Mouse (Mus musculus): ENCODE measurements around the gene Gm49368.
"Not testable (repeated sequence)": the region's sequence is repeated elsewhere in the genome, so short reads cannot be mapped to it uniquely, and the experiment has no call there.

Gene Gm49368

GRCm38 (mm10) chr7:128128741-128129720, 66.5 kb downstream of the Gm49368 start, which contains the start of gene Itgax:
Gene Itgax (plus strand): TSS chr7:128129547.
- DNase-seq (ENCODE audit: low spot score in 2 of 2), result no peak

DNA sequence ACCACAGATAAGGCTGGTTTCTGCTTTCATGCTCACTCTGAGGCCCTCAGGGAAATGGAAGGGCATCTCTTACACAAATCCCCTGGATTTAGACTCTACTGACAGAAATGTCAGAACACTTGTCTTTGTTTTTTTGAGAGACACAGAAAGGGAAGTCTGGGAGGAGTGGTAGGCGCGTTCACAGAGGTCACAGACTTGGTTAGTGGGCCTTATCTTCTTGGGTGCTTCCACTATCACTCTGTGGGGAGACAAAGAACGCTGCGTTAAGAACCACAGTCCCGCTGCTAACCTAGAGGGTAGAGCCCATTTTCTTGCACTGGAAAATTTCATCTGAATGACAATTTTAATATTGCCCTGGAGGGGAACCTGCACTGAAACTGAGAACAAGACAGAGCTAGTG, 69.7 kb downstream of the Gm49368 start:
- DNase-seq (ENCODE audit: low spot score in 2 of 2), result no peak

DNA sequence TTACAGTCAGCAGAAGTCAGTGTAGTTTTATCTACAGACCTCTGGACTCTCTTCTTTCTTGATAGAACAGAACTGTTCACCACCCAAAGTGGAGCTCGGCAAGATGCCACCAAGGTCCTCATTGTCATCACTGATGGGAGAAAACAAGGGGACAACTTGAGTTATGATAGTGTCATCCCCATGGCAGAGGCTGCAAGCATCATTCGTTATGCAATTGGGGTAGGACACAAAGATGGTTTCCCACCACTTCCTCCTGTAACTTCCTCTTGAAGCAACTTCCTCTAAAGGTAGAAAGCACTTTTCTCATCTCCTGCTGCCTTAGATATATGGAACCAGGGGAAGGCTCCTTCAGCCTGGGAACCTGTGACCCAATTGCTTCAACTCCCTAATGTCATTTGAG, 71.1 kb downstream of the Gm49368 start:
- no peak for DNase-seq (ENCODE audit: low spot score in 2 of 2)

DNA sequence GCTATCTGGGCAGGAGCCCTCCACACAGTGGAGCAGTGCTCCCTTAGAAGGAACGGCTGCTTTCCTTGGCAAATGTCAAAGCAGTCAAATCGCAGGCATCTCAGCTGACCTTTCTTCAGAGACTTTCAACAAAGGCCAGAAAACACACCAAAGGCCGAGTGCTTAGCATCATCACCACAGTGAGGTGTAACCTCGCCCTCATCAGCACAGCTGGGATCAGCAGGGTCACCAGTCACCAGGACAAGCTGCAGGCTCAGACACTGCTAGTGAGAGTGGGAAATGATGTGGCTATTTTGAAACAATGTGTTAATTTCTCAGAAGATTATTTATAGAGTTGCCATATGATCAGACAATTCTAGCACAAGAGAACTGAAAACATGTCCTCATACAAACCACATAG, 74.4 kb downstream of the Gm49368 start:
- no peak for DNase-seq (ENCODE audit: low spot score in 2 of 2)

- no peak for DNase-seq (ENCODE audit: low spot score in 2 of 2)
Measured at GRCm38 (mm10) chr7:128139611-128140010, 77.1 kb downstream of the Gm49368 start.

- DNase-seq (ENCODE audit: low spot score in 2 of 2), result no peak
Measured at GRCm38 (mm10) chr7:128150970-128151369, 88.5 kb downstream of the Gm49368 start.

GRCm38 (mm10) chr7:128154076-128154475, 91.6 kb downstream of the Gm49368 start, which contains the start of gene Itgad:
Gene Itgad (plus strand): TSS chr7:128154376.
- DNase-seq (ENCODE audit: low spot score in 2 of 2), result no peak

DNA sequence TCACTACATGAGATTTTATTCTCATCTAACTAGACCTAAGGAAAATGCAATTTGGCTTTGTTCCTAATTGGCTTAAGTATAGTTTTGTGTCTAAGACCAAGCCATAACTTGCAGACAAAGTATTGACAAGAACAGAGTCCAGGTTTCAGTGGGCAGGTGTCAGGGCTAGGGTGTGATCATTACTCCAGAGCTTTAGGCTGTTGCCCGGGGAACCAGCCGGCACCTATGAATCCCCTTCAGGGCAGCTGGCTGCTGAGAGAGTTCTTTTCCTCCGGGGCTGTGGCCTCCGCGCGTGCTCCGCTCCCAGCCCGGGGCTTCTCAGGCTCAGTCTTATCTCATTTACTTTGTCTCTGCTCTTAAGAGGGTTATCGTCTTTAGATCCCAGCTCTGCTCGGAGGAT, 92.4 kb downstream of the Gm49368 start:
- no peak for DNase-seq (ENCODE audit: low spot score in 2 of 2)

- DNase-seq (ENCODE audit: low spot score in 2 of 2), result not testable (repeated sequence)
Measured at GRCm38 (mm10) chr7:128158688-128159354, 96.3 kb downstream of the Gm49368 start.

GRCm38 (mm10) chr7:128164001-128164400, 101.5 kb downstream of the Gm49368 start:
- no peak for DNase-seq (ENCODE audit: low spot score in 2 of 2)

DNA sequence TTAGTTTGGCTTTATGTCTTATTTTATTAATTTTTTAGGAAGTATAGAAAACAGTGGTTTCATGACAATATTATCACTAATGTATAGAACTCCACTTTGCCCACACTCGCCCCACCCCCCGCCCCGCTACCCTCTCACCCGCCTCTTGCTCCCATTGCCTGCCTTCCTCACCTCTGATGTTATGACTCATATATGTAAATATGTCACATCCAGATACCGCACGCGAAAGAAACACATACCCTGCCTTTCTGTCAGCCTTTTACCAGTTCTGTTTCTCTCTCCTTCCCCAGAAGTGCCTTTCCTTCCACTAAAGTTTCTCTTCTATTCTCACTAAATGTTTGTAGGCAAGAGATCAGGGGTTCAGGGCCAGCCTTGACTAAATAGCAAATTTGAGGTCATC, 103.9 kb downstream of the Gm49368 start:
- DNase-seq (ENCODE audit: low spot score in 2 of 2), result no peak

DNA sequence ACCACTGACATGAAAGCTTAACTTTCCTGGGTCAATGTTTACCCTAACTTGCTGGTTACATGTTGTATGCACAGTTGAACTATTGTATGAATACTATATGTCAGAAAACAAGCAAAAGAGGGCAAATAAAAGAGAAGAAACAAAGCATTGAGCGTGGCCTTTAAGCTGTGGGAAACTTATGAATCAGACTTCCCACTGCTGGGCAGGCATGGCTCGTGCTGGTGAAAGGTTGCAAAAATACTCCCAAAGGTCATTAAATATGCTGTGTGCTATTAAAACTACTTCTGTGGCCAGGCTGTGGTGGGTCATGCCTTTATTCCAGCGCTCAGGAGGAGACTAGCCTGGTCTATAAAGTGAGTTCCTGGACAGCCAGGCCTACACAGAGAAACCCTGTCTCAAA, 107.5 kb downstream of the Gm49368 start:
- DNase-seq (ENCODE audit: low spot score in 2 of 2), result no peak

Measured in frontal cortex, postnatal 14 days (tissue).